Mouse (Mus musculus) small intestine, adult 2 months (tissue): ENCODE data around the gene 6030452D12Rik.

Experiments
- CTCF ChIP-seq: fragments of 200-500 bp; IDR thresholded peaks from 2 replicates; pipeline ENCODE4 v1.5.1; 2012; ENCODE audit warnings: low read depth, mild to moderate bottlenecking, control low read depth, inconsistent platforms, low read length, moderate library complexity, mixed read lengths; ENCODE audit not compliant: insufficient replicate concordance, insufficient read length; ENCODE audit errors: extremely low read depth
- POLR2A ChIP-seq: fragments of 200-500 bp; IDR thresholded peaks from 2 replicates; pipeline ENCODE4 v1.6.1; 2012; ENCODE audit warnings: low read depth, mild to moderate bottlenecking, control low read depth, inconsistent platforms, low read length, moderate library complexity

- TF ChIP-seq POLR2A (no peak), CTCF (peak; percentile 55; the same call in 1 of the 2 replicates)
These were observed 35.1 kb downstream of the 6030452D12Rik start for GRCm38 (mm10) chr8:106535448-106535847.
